In genomic region chr9:117356764-117357442, GRCm38 (mm10) we compare ENCODE assay signal across 9 mouse cellular contexts.
DNase-seq lines count a peak whose midpoint lies in the region; ATAC-seq lines count a peak whose summit lies in the region.
"Had no signal": no experiment of that assay in that cellular context is flagged by ENCODE, and none has a peak within 500 bp of the region (broad histone marks: within the 10 kb centered on the region; RNA-seq: fewer than 3 reads in every experiment).

No protein-coding gene starts in this region.

- no peak overlapping the region for H3K4me2 ChIP-seq in hindbrain, embryonic 15.5 days

- H3K27ac ChIP-seq in hindbrain, embryonic 15.5 days (replicated peaks) = peak overlapping the region; percentile 52; the same call in 1 of the 2 replicates

- peak; percentile 28 to 50 for DNase-seq in adrenal gland, adult 18-20 months (ENCODE audit: low spot score in 2 of 2)
- peak; percentile 47 to 70 for DNase-seq in cerebellum, postnatal 4 days (ENCODE audit: low spot score in 2 of 2)
- DNase-seq in gastrocnemius, postnatal 10 days = peak; percentile 33
- peak; percentile 6 to 33 for DNase-seq in left cerebral cortex, adult 18-20 months (ENCODE audit: low spot score in 2 of 2)
- peak; percentile 77 for DNase-seq in lung, postnatal 14 days
- DNase-seq in right cerebral cortex, postnatal 10 days (ENCODE audit: low spot score in 2 of 2) = peak; percentile 75 to 83

- no peaks in the 10 kb centered on the region for H3K9me3 ChIP-seq in hindbrain, embryonic 15.5 days

- peaks cover 11% of the 10 kb centered on the region; the same call in 1 of the 2 replicates for H3K4me1 ChIP-seq in hindbrain, embryonic 15.5 days (replicated peaks)
- H3K4me1 ChIP-seq: megakaryocyte, embryonic 14.5 days had no signal

- WGBS in hindbrain, embryonic 15.5 days = 8% methylated on average over 9 of the region's 9 CpGs

- H3K4me3 ChIP-seq in hindbrain, embryonic 15.5 days = no peak overlapping the region
- H3K4me3 ChIP-seq: megakaryocyte, embryonic 14.5 days had no signal

- H3K27me3 ChIP-seq in hindbrain, embryonic 15.5 days = no peaks in the 10 kb centered on the region
- H3K27me3 ChIP-seq: megakaryocyte, embryonic 14.5 days had no signal

- H3K9ac ChIP-seq in hindbrain, embryonic 15.5 days = no peak overlapping the region

- peak; percentile 95 for ATAC-seq in hindbrain, embryonic 15.5 days (ENCODE audit: low FRiP score, low read depth)
- ATAC-seq in activated CD4-positive, CD25-positive, alpha-beta regulatory T cell, adult 4 months = no peak

- no peaks in the 10 kb centered on the region for H3K36me3 ChIP-seq in hindbrain, embryonic 15.5 days

Comparison
In these comparisons a context has a peak if more than half of its experiments do, and no peak if none do; other contexts are left out.
1. DNase-seq: peak in every context shown above with its lines; median percentile 79 in right cerebral cortex, postnatal 10 days; 77 in lung, postnatal 14 days; 58 in cerebellum, postnatal 4 days; 39 in adrenal gland, adult 18-20 months; 33 in gastrocnemius, postnatal 10 days; 20 in left cerebral cortex, adult 18-20 months.